Mouse (Mus musculus) thymus, adult 2 months (tissue): ENCODE data around the gene Arhgef28.

ENCODE experiments used
- CTCF ChIP-seq: fragments of 200-500 bp; IDR thresholded peaks from 2 replicates; pipeline ENCODE4 v1.5.1; 2012; ENCODE audit warnings: mild to moderate bottlenecking, control low read depth, low read length, moderate library complexity, borderline replicate concordance; ENCODE audit not compliant: control insufficient read depth, poor library complexity, insufficient read depth; ENCODE audit errors: extremely low read depth
- POLR2A ChIP-seq: fragments of 200-500 bp; IDR thresholded peaks from 2 replicates; pipeline ENCODE4 v1.6.1; 2012; ENCODE audit warnings: mild to moderate bottlenecking, low read length, control low read depth, moderate library complexity; ENCODE audit not compliant: control insufficient read depth, poor library complexity, insufficient read depth; ENCODE audit errors: extremely low read depth

GRCm38 (mm10) chr13:97902821-97903220 is 303.4 kb downstream of the Arhgef28 start:
- no peak for TF ChIP-seq POLR2A
- TF ChIP-seq CTCF, result no peak
